Mouse (Mus musculus) small intestine, adult 2 months (tissue): ENCODE data around the gene Ap1b1.
A peak's percentile ranks its signal among the peaks of the same experiment; 100 is the strongest.

Experiments
- CTCF ChIP-seq: fragments of 200-500 bp; IDR thresholded peaks from 2 replicates; pipeline ENCODE4 v1.5.1; 2012; ENCODE audit warnings: low read depth, mild to moderate bottlenecking, control low read depth, inconsistent platforms, low read length, moderate library complexity, mixed read lengths; ENCODE audit not compliant: insufficient replicate concordance, insufficient read length; ENCODE audit errors: extremely low read depth
- POLR2A ChIP-seq: fragments of 200-500 bp; IDR thresholded peaks from 2 replicates; pipeline ENCODE4 v1.6.1; 2012; ENCODE audit warnings: low read depth, mild to moderate bottlenecking, control low read depth, inconsistent platforms, low read length, moderate library complexity

DNA sequence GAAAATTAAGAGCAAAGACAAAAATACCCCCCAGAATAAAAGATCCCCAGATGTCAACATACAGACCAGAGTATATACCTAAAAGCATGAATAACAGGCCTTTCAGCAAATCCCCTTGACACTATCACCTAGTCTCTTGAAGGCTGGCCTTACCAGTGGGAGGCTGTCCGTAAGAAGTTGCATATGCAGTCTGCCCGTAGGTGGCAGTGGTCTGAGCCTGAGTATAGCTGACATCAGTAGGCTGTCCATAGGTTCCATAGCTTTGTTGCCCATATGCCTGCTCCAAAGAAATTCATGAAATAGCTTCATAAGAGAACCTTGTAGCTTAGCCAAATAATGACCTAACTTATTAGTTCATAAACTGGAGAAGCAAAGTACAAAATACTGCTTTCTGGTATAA is 105.1 kb downstream of the Ap1b1 start:
- TF ChIP-seq CTCF = peak; percentile 21; the same call in 1 of the 2 replicates
- no peak for TF ChIP-seq POLR2A
